Mouse (Mus musculus): Measurements from ENCODE around the gene Dst. TPM values are rescaled to one million over a fixed set of nuclear protein-coding genes. Genes with fewer than 3 reads are reported as not detected.

Dst gene
- total and polyA plus RNA-seq, 3 experiments = 0.08 to 0.60 TPM; not detected in 1

- no peak for DNase-seq (ENCODE audit: low read depth, low spot score)
- Histone ChIP-seq H3K27ac (ENCODE audit: control insufficient read depth, low read depth, low read length) (no peak overlapping the region), H3K27me3 (ENCODE audit: control insufficient read depth in 1 of 2, insufficient read depth in 2 of 2, low read length in 2 of 2) (no peaks in the 10 kb centered on the region), H3K4me3 (ENCODE audit: control insufficient read depth in 1 of 2, insufficient read depth in 1 of 2, low read depth in 2 of 2, low read length in 2 of 2) (no peak overlapping the region), H3K79me2 (ENCODE audit: control insufficient read depth, insufficient read depth, low read length, poor library complexity) (no peaks in the 10 kb centered on the region), H3K9me3 (replicated peaks; ENCODE audit: insufficient read depth, low read length) (no peaks in the 10 kb centered on the region), H3K36me3 (ENCODE audit: control insufficient read depth in 1 of 2, insufficient read depth in 2 of 2, low read length in 2 of 2) (no peaks in the 10 kb centered on the region), H3K4me1 (ENCODE audit: control insufficient read depth in 1 of 2, insufficient read depth in 2 of 2, low read length in 2 of 2) (no peaks in the 10 kb centered on the region), H3K9ac (ENCODE audit: control insufficient read depth, low read depth, low read length, poor library complexity, severe bottlenecking) (no peak overlapping the region)
- TF ChIP-seq CHD1 (IDR thresholded peaks at IDR 0.05; ENCODE audit: low read depth, low read length) (no peak), UBTF (IDR thresholded peaks at IDR 0.05; ENCODE audit: borderline replicate concordance, insufficient read depth, low read depth, low read length) (no peak), EP300 (IDR thresholded peaks at IDR 0.05; ENCODE audit: low read depth in 1 of 2, low read length in 2 of 2) (no peak), MXI1 (IDR thresholded peaks at IDR 0.05; ENCODE audit: low read depth, low read length) (no peak), ZC3H11A (IDR thresholded peaks at IDR 0.05; ENCODE audit: low read depth, low read length) (no peak), BHLHE40 (IDR thresholded peaks at IDR 0.05; ENCODE audit: borderline replicate concordance, low read depth, low read length) (no peak), ELF1 (IDR thresholded peaks at IDR 0.05; ENCODE audit: low read depth, low read length) (no peak), RCOR1 (IDR thresholded peaks at IDR 0.05; ENCODE audit: low read depth, low read length) (no peak), E2F4 (IDR thresholded peaks at IDR 0.05; ENCODE audit: borderline replicate concordance, low read depth, low read length) (no peak), NRF1 (IDR thresholded peaks at IDR 0.05; ENCODE audit: insufficient read depth, low read depth, low read length, poor library complexity, severe bottlenecking) (no peak), MYC (IDR thresholded peaks at IDR 0.05; ENCODE audit: low read depth, low read length) (no peak), SMC3 (IDR thresholded peaks at IDR 0.05; ENCODE audit: low read depth, low read length) (no peak), ZMIZ1 (IDR thresholded peaks at IDR 0.05; ENCODE audit: low read depth, low read length) (no peak), USF2 (IDR thresholded peaks at IDR 0.05; ENCODE audit: borderline replicate concordance in 1 of 2, insufficient read depth in 1 of 2, low read depth in 1 of 2, low read length in 2 of 2) (no peak), SIN3A (IDR thresholded peaks at IDR 0.05; ENCODE audit: low read length) (no peak), GATA1 (IDR thresholded peaks at IDR 0.05; ENCODE audit: low read depth, low read length) (no peak), HCFC1 (IDR thresholded peaks at IDR 0.05; ENCODE audit: low read depth, low read length) (no peak), ZNF384 (IDR thresholded peaks at IDR 0.05; ENCODE audit: low read depth, low read length) (no peak)
Measured at GRCm38 (mm10) chr1:33946601-33947395, 38.8 kb downstream of the Dst start.

GRCm38 (mm10) chr1:33947838-33948237, 39.8 kb downstream of the Dst start:
- no peak for DNase-seq (ENCODE audit: low read depth, low spot score)
- TF ChIP-seq MXI1 (IDR thresholded peaks at IDR 0.05; ENCODE audit: low read depth, low read length) = no peak
- TF ChIP-seq SIN3A (IDR thresholded peaks at IDR 0.05; ENCODE audit: low read length) = no peak
- TF ChIP-seq JUND (IDR thresholded peaks at IDR 0.05; ENCODE audit: low read depth, low read length) = no peak
- no peak for TF ChIP-seq SMC3 (IDR thresholded peaks at IDR 0.05; ENCODE audit: low read depth, low read length)
- TF ChIP-seq USF2 (IDR thresholded peaks at IDR 0.05; ENCODE audit: borderline replicate concordance in 1 of 2, insufficient read depth in 1 of 2, low read depth in 1 of 2, low read length in 2 of 2) = no peak
- TF ChIP-seq KAT2A (conservative IDR thresholded peaks at IDR 0.05; ENCODE audit: low read depth, low read length) = no peak
- no peak for TF ChIP-seq TAL1 (IDR thresholded peaks at IDR 0.05; ENCODE audit: low read length)
- no peak for TF ChIP-seq CTCF (IDR thresholded peaks at IDR 0.05 in 2 of 3, conservative IDR thresholded peaks at IDR 0.05 in 1 of 3; ENCODE audit: control insufficient read depth in 1 of 3, insufficient read depth in 1 of 3, low read depth in 2 of 3, low read length in 3 of 3, poor library complexity in 1 of 3, severe bottlenecking in 1 of 3)
- no peak for TF ChIP-seq E2F4 (IDR thresholded peaks at IDR 0.05; ENCODE audit: borderline replicate concordance, low read depth, low read length)
- TF ChIP-seq UBTF (IDR thresholded peaks at IDR 0.05; ENCODE audit: borderline replicate concordance, insufficient read depth, low read depth, low read length) = no peak
- TF ChIP-seq MAX (IDR thresholded peaks at IDR 0.05; ENCODE audit: low read length) = no peak
- no peak for TF ChIP-seq USF1 (IDR thresholded peaks at IDR 0.05; ENCODE audit: low read depth, low read length)
- TF ChIP-seq ZMIZ1 (IDR thresholded peaks at IDR 0.05; ENCODE audit: low read depth, low read length) = no peak
- TF ChIP-seq ETS1 (IDR thresholded peaks at IDR 0.05; ENCODE audit: low read depth, low read length) = no peak
- no peak for TF ChIP-seq ZC3H11A (IDR thresholded peaks at IDR 0.05; ENCODE audit: low read depth, low read length)
- TF ChIP-seq MAZ (IDR thresholded peaks at IDR 0.05; ENCODE audit: low read depth, low read length) = no peak
- TF ChIP-seq TCF12 (IDR thresholded peaks at IDR 0.05; ENCODE audit: low read depth, low read length) = no peak
- no peak for TF ChIP-seq NRF1 (IDR thresholded peaks at IDR 0.05; ENCODE audit: insufficient read depth, low read depth, low read length, poor library complexity, severe bottlenecking)
- no peak for TF ChIP-seq CHD2 (IDR thresholded peaks at IDR 0.05; ENCODE audit: low read length)
- Histone ChIP-seq H3K27me3 (ENCODE audit: control insufficient read depth in 1 of 2, insufficient read depth in 2 of 2, low read length in 2 of 2) (no peaks in the 10 kb centered on the region), H3K4me3 (ENCODE audit: control insufficient read depth in 1 of 2, insufficient read depth in 1 of 2, low read depth in 2 of 2, low read length in 2 of 2) (no peak overlapping the region), H3K27ac (ENCODE audit: control insufficient read depth, low read depth, low read length) (no peak overlapping the region), H3K9me3 (replicated peaks; ENCODE audit: insufficient read depth, low read length) (no peaks in the 10 kb centered on the region), H3K79me2 (ENCODE audit: control insufficient read depth, insufficient read depth, low read length, poor library complexity) (no peaks in the 10 kb centered on the region), H3K4me1 (ENCODE audit: control insufficient read depth in 1 of 2, insufficient read depth in 2 of 2, low read length in 2 of 2) (no peaks in the 10 kb centered on the region), H3K9ac (ENCODE audit: control insufficient read depth, low read depth, low read length, poor library complexity, severe bottlenecking) (no peak overlapping the region), H3K36me3 (ENCODE audit: control insufficient read depth in 1 of 2, insufficient read depth in 2 of 2, low read length in 2 of 2) (no peaks in the 10 kb centered on the region)

Measured in MEL (cell line).